Mouse (Mus musculus) heart, embryonic 11.5 days (tissue): ENCODE data around the gene Fam47e. TPM values are rescaled to one million over a fixed set of nuclear protein-coding genes. Genes with fewer than 3 reads are reported as not detected.

Experiments
- ATAC-seq: fragments of 200-750 bp; cut with Nextera tagmentation; replicated peaks from 2 replicates; pipeline ENCODE4 v1.8.0; 2017; ENCODE audit warnings: moderate library complexity; ENCODE audit not compliant: insufficient number of reproducible peaks, low FRiP score, low TSS enrichment
- H3K27ac ChIP-seq: fragments of 300-500 bp; sonication (generic); 2 replicates; pipeline ENCODE4 v1.5.1; 2014; ENCODE audit warnings: mild to moderate bottlenecking, low read depth, low read length
- H3K27me3 ChIP-seq: fragments of 300-500 bp; sonication (generic); 2 replicates; pipeline ENCODE4 v1.6.1; 2014; ENCODE audit warnings: mild to moderate bottlenecking, low read length, mixed read lengths; ENCODE audit not compliant: control insufficient read depth, insufficient read depth
- H3K36me3 ChIP-seq: fragments of 300-500 bp; sonication (generic); 2 replicates; pipeline ENCODE4 v1.6.1; 2014; ENCODE audit warnings: mild to moderate bottlenecking, low read length, moderate library complexity, mixed read lengths; ENCODE audit not compliant: control insufficient read depth, insufficient read depth
- H3K4me1 ChIP-seq: fragments of 300-500 bp; sonication (generic); 2 replicates; pipeline ENCODE4 v1.6.1; 2014; ENCODE audit warnings: low read length; ENCODE audit not compliant: control insufficient read depth, insufficient read depth
- H3K4me2 ChIP-seq: fragments of 300-500 bp; sonication (generic); 2 replicates; pipeline ENCODE4 v1.6.1; 2014; ENCODE audit warnings: mild to moderate bottlenecking, moderate library complexity
- H3K4me3 ChIP-seq: fragments of 300-500 bp; sonication (generic); 2 replicates; pipeline ENCODE4 v1.5.1; 2014; ENCODE audit warnings: low read depth, low read length
- H3K9ac ChIP-seq: fragments of 300-500 bp; sonication (generic); 2 replicates; pipeline ENCODE4 v1.6.1; 2014; ENCODE audit warnings: mild to moderate bottlenecking, low read depth, low read length, moderate library complexity
- H3K9me3 ChIP-seq: fragments of 300-500 bp; sonication (generic); replicated peaks from 2 replicates; pipeline ENCODE4 v1.6.1; 2016; ENCODE audit warnings: low read length; ENCODE audit not compliant: control insufficient read depth
- WGBS: fragments of 180-500 bp; shearing (Covaris S2); extraction: QIAGEN DNeasy Blood & Tissue Kit; methylation state at CpG from one replicate; pipeline ENCODE4 v1.1.7; 2014; ENCODE audit not compliant: insufficient replicate concordance; 5-methylcytosine and 5-hydroxymethylcytosine counted together
- polyA plus RNA-seq: library from polyadenylated mRNA; unstranded; fragments of >200 nt; fragmentation: Nextera tagmentation; extraction: Ambion mirVana; gene quantifications from 2 replicates; pipeline ENCODE4 v1.2.1, GENCODE M21; 2014

Fam47e gene
- polyA plus RNA-seq, 1 experiment from 2014 or later = not detected

GRCm38 (mm10) chr5:92579559-92579958, 24.7 kb downstream of the Fam47e start:
- H3K27ac ChIP-seq = no peak overlapping the region
- H3K9me3 ChIP-seq = no peaks in the 10 kb centered on the region
- no peaks in the 10 kb centered on the region for H3K27me3 ChIP-seq
- no peak overlapping the region for H3K4me2 ChIP-seq
- 0 out of 2 replicates have a peak, but pooled peaks cover 2% of the 10 kb centered on the region for H3K4me1 ChIP-seq
- H3K4me3 ChIP-seq = no peak overlapping the region
- no peak for ATAC-seq
- WGBS = 77% methylated on average over 14 of the region's 14 CpGs
- H3K36me3 ChIP-seq = no peaks in the 10 kb centered on the region
- no peak overlapping the region for H3K9ac ChIP-seq

- H3K9me3 ChIP-seq = no peaks in the 10 kb centered on the region
- no peaks in the 10 kb centered on the region for H3K4me1 ChIP-seq
- no peaks in the 10 kb centered on the region for H3K27me3 ChIP-seq
- 57% methylated on average over 10 of the region's 10 CpGs for WGBS
- H3K27ac ChIP-seq = no peak overlapping the region
- H3K9ac ChIP-seq = no peak overlapping the region
- ATAC-seq = no peak
- no peak overlapping the region for H3K4me3 ChIP-seq
- no peak overlapping the region for H3K4me2 ChIP-seq
- no peaks in the 10 kb centered on the region for H3K36me3 ChIP-seq
Measured at GRCm38 (mm10) chr5:92585932-92586331, 31.1 kb downstream of the Fam47e start.

- no peak for ATAC-seq
- Histone ChIP-seq H3K4me2 (no peak overlapping the region), H3K4me3 (no peak overlapping the region), H3K27ac (no peak overlapping the region), H3K36me3 (no peaks in the 10 kb centered on the region), H3K4me1 (no peaks in the 10 kb centered on the region), H3K9ac (no peak overlapping the region), H3K9me3 (no peaks in the 10 kb centered on the region), H3K27me3 (no peaks in the 10 kb centered on the region)
- 70% methylated on average over 5 of the region's 5 CpGs for WGBS
Measured at GRCm38 (mm10) chr5:92595026-92595425, 40.2 kb downstream of the Fam47e start.

GRCm38 (mm10) chr5:92596865-92597264, 42.0 kb downstream of the Fam47e start:
- WGBS = 82% methylated on average over 8 of the region's 8 CpGs
- no peaks in the 10 kb centered on the region for H3K27me3 ChIP-seq
- no peaks in the 10 kb centered on the region for H3K9me3 ChIP-seq
- H3K4me1 ChIP-seq = no peaks in the 10 kb centered on the region
- no peak overlapping the region for H3K27ac ChIP-seq
- ATAC-seq = no peak
- H3K4me3 ChIP-seq = no peak overlapping the region
- H3K36me3 ChIP-seq = no peaks in the 10 kb centered on the region
- H3K4me2 ChIP-seq = no peak overlapping the region
- H3K9ac ChIP-seq = no peak overlapping the region

- WGBS = 73% methylated on average over 10 of the region's 10 CpGs
- no peaks in the 10 kb centered on the region for H3K9me3 ChIP-seq
Measured at GRCm38 (mm10) chr5:92599030-92599429, 44.2 kb downstream of the Fam47e start.

GRCm38 (mm10) chr5:92602691-92603690, 48.1 kb downstream of the Fam47e start, which contains the start of gene Stbd1:
Gene Stbd1 (plus strand): TSS chr5:92603041.
- peak within 1 kb of the TSS; percentile 85 for H3K27ac ChIP-seq
- peak; percentile 91 for ATAC-seq
- H3K36me3 ChIP-seq = 0 out of 2 replicates have a peak, but pooled peaks cover 4% of the 10 kb centered on the region
- peak within 1 kb of the TSS; percentile 81 for H3K4me2 ChIP-seq
- H3K4me1 ChIP-seq = peaks cover 9% of the 10 kb centered on the region
- no peaks in the 10 kb centered on the region for H3K27me3 ChIP-seq
- peak within 1 kb of the TSS; percentile 77 for H3K4me3 ChIP-seq
- under 1% methylated on average over 67 of the region's 69 CpGs for WGBS
- no peaks in the 10 kb centered on the region for H3K9me3 ChIP-seq
- peak within 1 kb of the TSS; percentile 89 for H3K9ac ChIP-seq

More at GRCm38 (mm10) chr5:92599030-92599429, 44.2 kb downstream of the Fam47e start:
- Histone ChIP-seq H3K27me3 (no peaks in the 10 kb centered on the region), H3K36me3 (no peaks in the 10 kb centered on the region), H3K4me3 (no peak overlapping the region), H3K4me1 (0 out of 2 replicates have a peak, but pooled peaks cover 3% of the 10 kb centered on the region), H3K27ac (no peak overlapping the region), H3K4me2 (no peak overlapping the region), H3K9ac (no peak overlapping the region)
- no peak for ATAC-seq

GRCm38 (mm10) chr5:92604452-92605247, 49.8 kb downstream of the Fam47e start:
- H3K9ac ChIP-seq = no peak overlapping the region
- H3K27ac ChIP-seq = no peak overlapping the region
- H3K4me2 ChIP-seq = peak overlapping the region; percentile 81
- WGBS = 64% methylated on average over 10 of the region's 10 CpGs
- no peak for ATAC-seq
- peak overlapping the region; percentile 77; the same call in 1 of the 2 replicates for H3K4me3 ChIP-seq
- H3K27me3 ChIP-seq = no peaks in the 10 kb centered on the region
- 0 out of 2 replicates have a peak, but pooled peaks cover 4% of the 10 kb centered on the region for H3K36me3 ChIP-seq
- H3K4me1 ChIP-seq = peaks cover 9% of the 10 kb centered on the region
- H3K9me3 ChIP-seq = no peaks in the 10 kb centered on the region

GRCm38 (mm10) chr5:92607492-92608229, 52.8 kb downstream of the Fam47e start:
- Histone ChIP-seq H3K27me3 (no peaks in the 10 kb centered on the region), H3K4me2 (no peak overlapping the region), H3K9me3 (no peaks in the 10 kb centered on the region), H3K4me3 (no peak overlapping the region), H3K36me3 (0 out of 2 replicates have a peak, but pooled peaks cover 4% of the 10 kb centered on the region), H3K9ac (no peak overlapping the region), H3K4me1 (peaks cover 9% of the 10 kb centered on the region), H3K27ac (no peak overlapping the region)
- 75% methylated on average over 5 of the region's 5 CpGs for WGBS
- no peak for ATAC-seq
